Mouse (Mus musculus): ENCODE data around the gene Slc6a6. TPM values are rescaled to one million over a fixed set of nuclear protein-coding genes. Genes with fewer than 3 reads are reported as not detected.

Slc6a6 gene
- polyA plus RNA-seq, 1 experiment from 2014 or later = 106 TPM

- 0 out of 2 replicates have a peak, but pooled peaks have one; percentile 2 for ATAC-seq (replicated peaks; ENCODE audit: low FRiP score, low read depth)
- H3K36me3 ChIP-seq (ENCODE audit: insufficient read depth, low read length) = peaks cover 33% of the 10 kb centered on the region
Measured at GRCm38 (mm10) chr6:91720588-91721214, 36.8 kb downstream of the Slc6a6 start.

GRCm38 (mm10) chr6:91721215-91721701, 37.4 kb downstream of the Slc6a6 start:
- H3K9me3 ChIP-seq (replicated peaks; ENCODE audit: low read length) = no peaks in the 10 kb centered on the region
- H3K4me3 ChIP-seq (replicated peaks; ENCODE audit: low read depth, low read length) = no peak overlapping the region
- no peak overlapping the region for H3K9ac ChIP-seq (ENCODE audit: low read depth, low read length)
- peaks cover 25% of the 10 kb centered on the region for H3K4me1 ChIP-seq (replicated peaks; ENCODE audit: insufficient read depth, low read length)
- H3K27ac ChIP-seq = no peak overlapping the region
- DNase-seq (ENCODE audit: low spot score) (no peak), ATAC-seq (replicated peaks; ENCODE audit: low FRiP score, low read depth) (no peak)
- WGBS = 42% methylated on average over 12 of the region's 12 CpGs
- H3K27me3 ChIP-seq (ENCODE audit: insufficient read depth, low read length) = no peaks in the 10 kb centered on the region
- H3K36me3 ChIP-seq (ENCODE audit: insufficient read depth, low read length) = peaks cover 39% of the 10 kb centered on the region
- no peak overlapping the region for H3K4me2 ChIP-seq (ENCODE audit: low read length)
- TF ChIP-seq CTCF (IDR thresholded peaks at IDR 0.05; ENCODE audit: low read depth) = no peak

More at GRCm38 (mm10) chr6:91720588-91721214, 36.8 kb downstream of the Slc6a6 start:
- no peak overlapping the region for H3K9ac ChIP-seq (ENCODE audit: low read depth, low read length)
- peaks cover 25% of the 10 kb centered on the region for H3K4me1 ChIP-seq (replicated peaks; ENCODE audit: insufficient read depth, low read length)
- H3K4me3 ChIP-seq (replicated peaks; ENCODE audit: low read depth, low read length) = no peak overlapping the region
- no peak for DNase-seq (ENCODE audit: low spot score)
- H3K27me3 ChIP-seq (ENCODE audit: insufficient read depth, low read length) = no peaks in the 10 kb centered on the region
- no peak overlapping the region for H3K4me2 ChIP-seq (ENCODE audit: low read length)
- H3K27ac ChIP-seq = peak overlapping the region; percentile 73
- no peaks in the 10 kb centered on the region for H3K9me3 ChIP-seq (replicated peaks; ENCODE audit: low read length)
- no peak for TF ChIP-seq CTCF (IDR thresholded peaks at IDR 0.05; ENCODE audit: low read depth)
- 37% methylated on average over 4 of the region's 4 CpGs for WGBS

GRCm38 (mm10) chr6:91727361-91727760, 43.5 kb downstream of the Slc6a6 start:
- no peak for DNase-seq (ENCODE audit: low spot score)
- H3K36me3 ChIP-seq (ENCODE audit: insufficient read depth, low read length) = peaks cover 58% of the 10 kb centered on the region
- no peaks in the 10 kb centered on the region for H3K27me3 ChIP-seq (ENCODE audit: insufficient read depth, low read length)
- H3K4me2 ChIP-seq (ENCODE audit: low read length) = no peak overlapping the region
- WGBS = 64% methylated on average over 1 of the region's 1 CpGs
- H3K4me3 ChIP-seq (replicated peaks; ENCODE audit: low read depth, low read length) = no peak overlapping the region
- ATAC-seq (replicated peaks; ENCODE audit: low FRiP score, low read depth) = no peak
- H3K9ac ChIP-seq (ENCODE audit: low read depth, low read length) = no peak overlapping the region
- no peak for TF ChIP-seq CTCF (IDR thresholded peaks at IDR 0.05; ENCODE audit: low read depth)
- H3K27ac ChIP-seq = no peak overlapping the region
- H3K4me1 ChIP-seq (replicated peaks; ENCODE audit: insufficient read depth, low read length) = 0 out of 2 replicates have a peak, but pooled peaks cover 7% of the 10 kb centered on the region
- no peaks in the 10 kb centered on the region for H3K9me3 ChIP-seq (replicated peaks; ENCODE audit: low read length)

- Histone ChIP-seq H3K9ac (ENCODE audit: low read depth, low read length) (0 out of 2 replicates have a peak overlapping the region, but pooled peaks have one; percentile 1), H3K9me3 (replicated peaks; ENCODE audit: low read length) (no peaks in the 10 kb centered on the region), H3K27ac (peak overlapping the region; percentile 54), H3K36me3 (ENCODE audit: insufficient read depth, low read length) (peaks cover 54% of the 10 kb centered on the region), H3K4me2 (ENCODE audit: low read length) (no peak overlapping the region), H3K27me3 (ENCODE audit: insufficient read depth, low read length) (no peaks in the 10 kb centered on the region), H3K4me3 (replicated peaks; ENCODE audit: low read depth, low read length) (no peak overlapping the region), H3K4me1 (replicated peaks; ENCODE audit: insufficient read depth, low read length) (0 out of 2 replicates have a peak, but pooled peaks cover 7% of the 10 kb centered on the region)
- TF ChIP-seq CTCF (IDR thresholded peaks at IDR 0.05; ENCODE audit: low read depth) = no peak
- DNase-seq (ENCODE audit: low spot score) (no peak), ATAC-seq (replicated peaks; ENCODE audit: low FRiP score, low read depth) (peak; percentile 45; the same call in 1 of the 2 replicates)
- WGBS = 38% methylated on average over 6 of the region's 6 CpGs
Measured at GRCm38 (mm10) chr6:91728939-91729619, 45.2 kb downstream of the Slc6a6 start.

- Histone ChIP-seq H3K27ac (peak overlapping the region; percentile 54), H3K27me3 (ENCODE audit: insufficient read depth, low read length) (no peaks in the 10 kb centered on the region), H3K9ac (ENCODE audit: low read depth, low read length) (no peak overlapping the region), H3K4me3 (replicated peaks; ENCODE audit: low read depth, low read length) (no peak overlapping the region), H3K4me2 (ENCODE audit: low read length) (no peak overlapping the region), H3K4me1 (replicated peaks; ENCODE audit: insufficient read depth, low read length) (0 out of 2 replicates have a peak, but pooled peaks cover 7% of the 10 kb centered on the region), H3K9me3 (replicated peaks; ENCODE audit: low read length) (no peaks in the 10 kb centered on the region), H3K36me3 (ENCODE audit: insufficient read depth, low read length) (peaks cover 51% of the 10 kb centered on the region)
- peak; percentile 61 for DNase-seq (ENCODE audit: low spot score)
- 20% methylated on average over 12 of the region's 12 CpGs for WGBS
- peak; percentile 47; the same call in 1 of the 2 replicates for ATAC-seq (replicated peaks; ENCODE audit: low FRiP score, low read depth)
- no peak for TF ChIP-seq CTCF (IDR thresholded peaks at IDR 0.05; ENCODE audit: low read depth)
Measured at GRCm38 (mm10) chr6:91729677-91730127, 45.8 kb downstream of the Slc6a6 start.

GRCm38 (mm10) chr6:91732138-91732537, 48.3 kb downstream of the Slc6a6 start:
- no peaks in the 10 kb centered on the region for H3K9me3 ChIP-seq (replicated peaks; ENCODE audit: low read length)
- DNase-seq (ENCODE audit: low spot score) (no peak), ATAC-seq (replicated peaks; ENCODE audit: low FRiP score, low read depth) (no peak)
- H3K9ac ChIP-seq (ENCODE audit: low read depth, low read length) = no peak overlapping the region
- H3K4me3 ChIP-seq (replicated peaks; ENCODE audit: low read depth, low read length) = no peak overlapping the region
- no peak overlapping the region for H3K4me2 ChIP-seq (ENCODE audit: low read length)
- H3K36me3 ChIP-seq (ENCODE audit: insufficient read depth, low read length) = peaks cover 54% of the 10 kb centered on the region
- no peak for TF ChIP-seq CTCF (IDR thresholded peaks at IDR 0.05; ENCODE audit: low read depth)
- H3K4me1 ChIP-seq (replicated peaks; ENCODE audit: insufficient read depth, low read length) = 0 out of 2 replicates have a peak, but pooled peaks cover 7% of the 10 kb centered on the region
- no peak overlapping the region for H3K27ac ChIP-seq
- no peaks in the 10 kb centered on the region for H3K27me3 ChIP-seq (ENCODE audit: insufficient read depth, low read length)
- WGBS = 86% methylated on average over 11 of the region's 11 CpGs
